Mouse (Mus musculus): ENCODE measurements at regions not wholly inside any gene's neighbourhood (a gene's known extent, or its start where the extent isn't known, plus 50 kb on each side); places are given as distances from the start of the nearest gene placed in this dataset.

- no peak overlapping the region for H3K27ac ChIP-seq (ENCODE audit: insufficient read depth, low read length)
- DNase-seq (ENCODE audit: low read depth in 1 of 2, low spot score in 2 of 2), result no peak
- H3K36me3 ChIP-seq (ENCODE audit: control insufficient read depth, insufficient read depth, low read length), result no peaks in the 10 kb centered on the region
- peaks cover 11% of the 10 kb centered on the region; the same call in 1 of the 2 replicates for H3K4me1 ChIP-seq (ENCODE audit: control insufficient read depth, insufficient read depth, insufficient read length)
- no peaks in the 10 kb centered on the region for H3K27me3 ChIP-seq (ENCODE audit: control insufficient read depth, insufficient read depth, low read length)
- WGBS, result 91% methylated on average over 5 of the region's 5 CpGs
- TF ChIP-seq CTCF (IDR thresholded peaks at IDR 0.05; ENCODE audit: extremely low read depth, insufficient read depth, insufficient read length, insufficient replicate concordance), result no peak
- TF ChIP-seq POLR2A (IDR thresholded peaks at IDR 0.05; ENCODE audit: low read depth, low read length), result no peak
- no peak overlapping the region for H3K4me3 ChIP-seq (ENCODE audit: extremely low read depth, insufficient read depth, insufficient read length)
Measured at GRCm38 (mm10) chr12:99637986-99638385, 74.6 kb upstream of the Foxn3 start.

DNA sequence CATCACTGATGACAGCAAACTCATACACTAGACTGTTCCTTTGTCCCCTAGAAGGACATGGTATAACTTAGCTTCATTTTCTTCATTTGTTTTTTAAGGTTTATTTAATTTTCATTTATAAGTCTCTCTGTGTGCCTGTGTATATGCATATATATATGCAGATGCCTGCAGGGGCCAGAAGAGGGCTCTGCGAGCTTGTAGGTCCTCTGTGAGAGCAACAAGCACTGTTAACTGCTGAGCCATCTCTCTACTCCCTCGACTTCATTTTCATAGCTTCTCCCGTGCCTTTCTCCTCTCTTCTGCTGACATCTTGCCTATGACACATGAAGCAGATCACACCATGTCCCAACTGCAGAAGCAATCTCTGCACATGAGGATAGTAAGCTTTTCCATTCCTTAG, 72.9 kb upstream of the Foxn3 start:
- TF ChIP-seq POLR2A (IDR thresholded peaks at IDR 0.05; ENCODE audit: low read depth, low read length) (no peak), CTCF (IDR thresholded peaks at IDR 0.05; ENCODE audit: extremely low read depth, insufficient read depth, insufficient read length, insufficient replicate concordance) (no peak)
- peaks cover 9% of the 10 kb centered on the region; the same call in 1 of the 2 replicates for H3K4me1 ChIP-seq (ENCODE audit: control insufficient read depth, insufficient read depth, insufficient read length)
- H3K27ac ChIP-seq (ENCODE audit: insufficient read depth, low read length), result no peak overlapping the region
- no peak for DNase-seq (ENCODE audit: low read depth in 1 of 2, low spot score in 2 of 2)
- no peaks in the 10 kb centered on the region for H3K36me3 ChIP-seq (ENCODE audit: control insufficient read depth, insufficient read depth, low read length)
- 83% methylated on average over 3 of the region's 3 CpGs for WGBS
- no peak overlapping the region for H3K4me3 ChIP-seq (ENCODE audit: extremely low read depth, insufficient read depth, insufficient read length)
- H3K27me3 ChIP-seq (ENCODE audit: control insufficient read depth, insufficient read depth, low read length), result no peaks in the 10 kb centered on the region

DNA sequence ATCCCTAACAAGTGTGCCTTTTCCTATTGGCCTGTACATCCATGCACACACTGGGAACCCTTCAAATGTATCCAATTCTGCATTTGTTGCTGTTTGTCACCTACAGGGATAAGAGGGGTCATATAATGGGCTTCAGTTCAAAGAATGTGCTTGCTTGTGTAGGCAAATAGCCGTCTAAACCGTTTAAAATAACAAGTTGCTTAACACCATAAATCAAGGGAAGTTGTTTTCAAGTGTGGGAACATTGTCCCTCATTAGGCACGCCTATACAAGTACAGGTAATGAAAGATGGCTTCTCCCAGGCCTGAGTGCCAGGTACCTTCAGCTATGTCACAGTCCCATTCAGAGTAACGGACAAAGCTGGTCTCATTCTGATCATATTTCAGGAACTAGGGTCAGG, 72.0 kb upstream of the Foxn3 start:
- 79% methylated on average over 4 of the region's 4 CpGs for WGBS
- no peak overlapping the region for H3K4me3 ChIP-seq (ENCODE audit: extremely low read depth, insufficient read depth, insufficient read length)
- H3K27me3 ChIP-seq (ENCODE audit: control insufficient read depth, insufficient read depth, low read length), result no peaks in the 10 kb centered on the region
- DNase-seq (ENCODE audit: low read depth in 1 of 2, low spot score in 2 of 2), result no peak
- H3K27ac ChIP-seq (ENCODE audit: insufficient read depth, low read length), result no peak overlapping the region
- TF ChIP-seq POLR2A (IDR thresholded peaks at IDR 0.05; ENCODE audit: low read depth, low read length) (no peak), CTCF (IDR thresholded peaks at IDR 0.05; ENCODE audit: extremely low read depth, insufficient read depth, insufficient read length, insufficient replicate concordance) (no peak)
- H3K4me1 ChIP-seq (ENCODE audit: control insufficient read depth, insufficient read depth, insufficient read length), result peaks cover 9% of the 10 kb centered on the region; the same call in 1 of the 2 replicates
- no peaks in the 10 kb centered on the region for H3K36me3 ChIP-seq (ENCODE audit: control insufficient read depth, insufficient read depth, low read length)

DNA sequence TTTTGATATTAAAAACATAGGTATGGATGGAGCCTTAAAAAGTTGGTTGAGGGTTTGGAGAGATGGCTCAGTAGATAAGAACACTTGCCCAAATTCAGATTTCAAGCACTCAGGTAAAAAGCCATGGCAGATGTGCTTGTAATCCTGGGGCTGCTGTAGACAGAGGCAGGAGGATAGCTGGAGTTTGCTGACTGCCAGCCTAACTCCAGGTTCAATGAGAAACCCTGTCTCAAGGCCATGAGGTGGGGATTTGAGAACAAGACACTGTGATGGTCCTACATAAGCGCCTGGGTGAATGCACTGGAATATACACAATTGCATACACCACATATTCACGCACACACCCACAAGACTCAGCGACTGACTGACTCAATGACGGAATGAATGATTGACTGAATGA, 71.3 kb upstream of the Foxn3 start:
- Histone ChIP-seq H3K36me3 (ENCODE audit: control insufficient read depth, insufficient read depth, low read length) (no peaks in the 10 kb centered on the region), H3K27ac (ENCODE audit: insufficient read depth, low read length) (no peak overlapping the region), H3K4me3 (ENCODE audit: extremely low read depth, insufficient read depth, insufficient read length) (no peak overlapping the region), H3K27me3 (ENCODE audit: control insufficient read depth, insufficient read depth, low read length) (no peaks in the 10 kb centered on the region), H3K4me1 (ENCODE audit: control insufficient read depth, insufficient read depth, insufficient read length) (peaks cover 8% of the 10 kb centered on the region; the same call in 1 of the 2 replicates)
- no peak for TF ChIP-seq CTCF (IDR thresholded peaks at IDR 0.05; ENCODE audit: extremely low read depth, insufficient read depth, insufficient read length, insufficient replicate concordance)
- no peak for DNase-seq (ENCODE audit: low read depth in 1 of 2, low spot score in 2 of 2)
- WGBS, result 96% methylated on average over 4 of the region's 4 CpGs

- peaks cover 6% of the 10 kb centered on the region; the same call in 1 of the 2 replicates for H3K4me1 ChIP-seq (ENCODE audit: control insufficient read depth, insufficient read depth, insufficient read length)
- no peak overlapping the region for H3K27ac ChIP-seq (ENCODE audit: insufficient read depth, low read length)
- no peak for TF ChIP-seq POLR2A (IDR thresholded peaks at IDR 0.05; ENCODE audit: low read depth, low read length)
- TF ChIP-seq CTCF (IDR thresholded peaks at IDR 0.05; ENCODE audit: extremely low read depth, insufficient read depth, insufficient read length, insufficient replicate concordance), result no peak
- H3K36me3 ChIP-seq (ENCODE audit: control insufficient read depth, insufficient read depth, low read length), result no peaks in the 10 kb centered on the region
- no peak overlapping the region for H3K4me3 ChIP-seq (ENCODE audit: extremely low read depth, insufficient read depth, insufficient read length)
- no peak for DNase-seq (ENCODE audit: low read depth in 1 of 2, low spot score in 2 of 2)
- H3K27me3 ChIP-seq (ENCODE audit: control insufficient read depth, insufficient read depth, low read length), result no peaks in the 10 kb centered on the region
- WGBS, result 32% methylated on average over 10 of the region's 10 CpGs
Measured at GRCm38 (mm10) chr12:99633678-99634077, 70.3 kb upstream of the Foxn3 start.

DNA sequence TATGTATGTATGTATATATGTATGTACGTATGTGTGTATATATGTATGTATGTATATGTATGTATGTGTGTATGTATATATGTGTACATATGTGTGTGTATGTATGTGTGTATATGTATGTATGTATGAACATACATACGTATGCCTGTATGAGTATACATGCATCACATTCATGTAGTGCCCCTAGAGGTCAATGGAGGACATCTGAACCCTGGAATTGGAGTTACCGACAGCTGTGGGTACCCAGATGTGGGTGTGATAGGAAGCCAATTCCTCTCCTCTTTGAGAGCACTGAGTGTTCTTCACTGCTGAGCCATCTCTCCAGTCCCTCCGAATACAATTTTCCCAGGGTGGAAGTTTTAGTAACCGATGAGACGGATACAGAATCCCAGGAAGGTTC, 69.6 kb upstream of the Foxn3 start:
- H3K27me3 ChIP-seq (ENCODE audit: control insufficient read depth, insufficient read depth, low read length), result no peaks in the 10 kb centered on the region
- no peak for DNase-seq (ENCODE audit: low read depth in 1 of 2, low spot score in 2 of 2)
- TF ChIP-seq POLR2A (IDR thresholded peaks at IDR 0.05; ENCODE audit: low read depth, low read length) (no peak), CTCF (IDR thresholded peaks at IDR 0.05; ENCODE audit: extremely low read depth, insufficient read depth, insufficient read length, insufficient replicate concordance) (no peak)
- WGBS, result 89% methylated on average over 6 of the region's 6 CpGs
- H3K36me3 ChIP-seq (ENCODE audit: control insufficient read depth, insufficient read depth, low read length), result no peaks in the 10 kb centered on the region
- no peak overlapping the region for H3K27ac ChIP-seq (ENCODE audit: insufficient read depth, low read length)
- H3K4me1 ChIP-seq (ENCODE audit: control insufficient read depth, insufficient read depth, insufficient read length), result peaks cover 11% of the 10 kb centered on the region; the same call in 1 of the 2 replicates
- no peak overlapping the region for H3K4me3 ChIP-seq (ENCODE audit: extremely low read depth, insufficient read depth, insufficient read length)

DNA sequence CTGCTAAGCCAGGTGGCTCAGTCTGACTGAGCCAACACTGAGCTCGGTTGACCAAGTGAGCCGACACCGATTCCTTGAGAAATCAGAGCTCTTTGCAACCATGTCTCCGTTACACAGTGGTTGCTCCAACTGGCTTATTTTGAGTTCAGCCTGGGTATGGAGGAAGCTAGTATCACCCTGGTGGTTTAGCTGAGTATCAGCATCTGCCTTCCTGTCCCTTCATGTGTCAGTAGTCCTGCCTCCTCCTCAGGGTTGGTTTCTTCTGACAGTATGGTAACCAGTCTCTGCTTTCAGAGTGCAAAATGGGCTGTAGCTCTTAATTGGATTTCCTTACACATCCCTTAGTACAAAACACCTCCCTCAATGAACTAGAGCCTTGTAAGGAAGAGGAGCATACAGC, 66.2 kb upstream of the Foxn3 start:
- TF ChIP-seq POLR2A (IDR thresholded peaks at IDR 0.05; ENCODE audit: low read depth, low read length) (no peak), CTCF (IDR thresholded peaks at IDR 0.05; ENCODE audit: extremely low read depth, insufficient read depth, insufficient read length, insufficient replicate concordance) (no peak; the same call in 1 of the 2 replicates)
- peaks cover 12% of the 10 kb centered on the region; the same call in 1 of the 2 replicates for H3K4me1 ChIP-seq (ENCODE audit: control insufficient read depth, insufficient read depth, insufficient read length)
- WGBS, result 78% methylated on average over 4 of the region's 4 CpGs
- H3K27me3 ChIP-seq (ENCODE audit: control insufficient read depth, insufficient read depth, low read length), result no peaks in the 10 kb centered on the region
- no peak for DNase-seq (ENCODE audit: low read depth in 1 of 2, low spot score in 2 of 2)
- no peaks in the 10 kb centered on the region for H3K36me3 ChIP-seq (ENCODE audit: control insufficient read depth, insufficient read depth, low read length)
- H3K4me3 ChIP-seq (ENCODE audit: extremely low read depth, insufficient read depth, insufficient read length), result no peak overlapping the region
- no peak overlapping the region; the same call in 1 of the 2 replicates for H3K27ac ChIP-seq (ENCODE audit: insufficient read depth, low read length)
